Mouse (Mus musculus) intestine, embryonic 16.5 days (tissue): ENCODE measurements around the gene Acbd4. TPM values are rescaled to one million over a fixed set of nuclear protein-coding genes. Genes with fewer than 3 reads are reported as not detected.

Experiments used
- ATAC-seq: fragments of 200-750 bp; cut with Nextera tagmentation; 2 replicates; pipeline ENCODE4 v1.8.0; 2017; ENCODE audit warnings: moderate TSS enrichment, moderate library complexity
- H3K27ac ChIP-seq: fragments of 300-500 bp; sonication (generic); 2 replicates; pipeline ENCODE4 v1.5.1; 2014; ENCODE audit warnings: mild to moderate bottlenecking, low read length
- H3K27me3 ChIP-seq: fragments of 300-500 bp; sonication (generic); replicated peaks from 2 replicates; pipeline ENCODE4 v1.6.1; 2014; ENCODE audit warnings: low read length, control low read depth, mixed read lengths; ENCODE audit not compliant: control insufficient read depth, insufficient read depth
- H3K36me3 ChIP-seq: fragments of 300-500 bp; sonication (generic); 2 replicates; pipeline ENCODE4 v1.6.1; 2014; ENCODE audit warnings: low read length, control low read depth; ENCODE audit not compliant: control insufficient read depth, insufficient read depth
- H3K4me1 ChIP-seq: fragments of 300-500 bp; sonication (generic); 2 replicates; pipeline ENCODE4 v1.6.1; 2014; ENCODE audit warnings: low read length, control low read depth, mixed read lengths; ENCODE audit not compliant: control insufficient read depth, insufficient read depth
- H3K4me2 ChIP-seq: fragments of 300-500 bp; sonication (generic); 2 replicates; pipeline ENCODE4 v1.6.1; 2014; ENCODE audit warnings: low read depth, low read length, control low read depth
- H3K4me3 ChIP-seq: fragments of 300-500 bp; sonication (generic); 2 replicates; pipeline ENCODE4 v1.5.1; 2014; ENCODE audit warnings: mild to moderate bottlenecking, low read length
- H3K9ac ChIP-seq: fragments of 300-500 bp; sonication (generic); 2 replicates; pipeline ENCODE4 v1.6.1; 2014; ENCODE audit warnings: low read depth, low read length
- H3K9me3 ChIP-seq: fragments of 300-500 bp; sonication (generic); 2 replicates; pipeline ENCODE4 v1.6.1; 2016; ENCODE audit warnings: low read length, control low read depth; ENCODE audit not compliant: control insufficient read depth
- WGBS: fragments of 180-500 bp; shearing (Covaris S2); extraction: QIAGEN DNeasy Blood & Tissue Kit; methylation state at CpG from one replicate; pipeline ENCODE4 v1.1.7; 2014; 5-methylcytosine and 5-hydroxymethylcytosine counted together
- polyA plus RNA-seq: library from polyadenylated mRNA; unstranded; fragments of >200 nt; fragmentation: Nextera tagmentation; extraction: Ambion mirVana; gene quantifications from 2 replicates; pipeline ENCODE4 v1.2.1, GENCODE M21; 2015

Gene Acbd4
- polyA plus RNA-seq, 1 experiment from 2014 or later = 30.4 TPM

- Histone ChIP-seq H3K9ac (peak within 1 kb of the TSS; percentile 93), H3K4me2 (peak within 1 kb of the TSS; percentile 79), H3K27ac (peak within 1 kb of the TSS; percentile 94), H3K36me3 (no peaks in the 10 kb centered on the region), H3K27me3 (no peaks in the 10 kb centered on the region), H3K4me3 (peak within 1 kb of the TSS; percentile 69), H3K4me1 (peaks cover 30% of the 10 kb centered on the region), H3K9me3 (no peaks in the 10 kb centered on the region)
- WGBS = under 1% methylated on average over 53 of the region's 53 CpGs
- peak; percentile 92 for ATAC-seq
These were observed 14.7 kb downstream of the Acbd4 start, which contains the start of gene Hexim1 for GRCm38 (mm10) chr11:103116008-103116818. Gene Hexim1, plus strand, starts transcription at chr11:103116231.

GRCm38 (mm10) chr11:103116959-103117590 lies 15.6 kb downstream of the Acbd4 start:
- no peaks in the 10 kb centered on the region for H3K9me3 ChIP-seq
- H3K4me2 ChIP-seq = peak overlapping the region; percentile 79
- peak; percentile 30 for ATAC-seq
- WGBS = under 1% methylated on average over 35 of the region's 35 CpGs
- peaks cover 22% of the 10 kb centered on the region for H3K4me1 ChIP-seq
- H3K36me3 ChIP-seq = no peaks in the 10 kb centered on the region
- peak overlapping the region; percentile 87 for H3K27ac ChIP-seq
- H3K27me3 ChIP-seq = no peaks in the 10 kb centered on the region
- peak overlapping the region; percentile 77 for H3K9ac ChIP-seq
- H3K4me3 ChIP-seq = peak overlapping the region; percentile 69

- Histone ChIP-seq H3K4me3 (peak overlapping the region; percentile 69), H3K9me3 (no peaks in the 10 kb centered on the region), H3K36me3 (no peaks in the 10 kb centered on the region), H3K4me2 (peak overlapping the region; percentile 79), H3K27me3 (no peaks in the 10 kb centered on the region), H3K4me1 (peaks cover 17% of the 10 kb centered on the region), H3K9ac (peak overlapping the region; percentile 77), H3K27ac (peak overlapping the region; percentile 87)
- WGBS = under 1% methylated on average over 38 of the region's 38 CpGs
- no peak for ATAC-seq
These were observed 16.1 kb downstream of the Acbd4 start for GRCm38 (mm10) chr11:103117591-103118009.

- no peak overlapping the region for H3K9ac ChIP-seq
- 85% methylated on average over 2 of the region's 2 CpGs for WGBS
- peak overlapping the region; percentile 79 for H3K4me2 ChIP-seq
- no peak overlapping the region for H3K4me3 ChIP-seq
- no peaks in the 10 kb centered on the region for H3K9me3 ChIP-seq
- no peaks in the 10 kb centered on the region for H3K27me3 ChIP-seq
- H3K27ac ChIP-seq = no peak overlapping the region
- no peak for ATAC-seq
- no peaks in the 10 kb centered on the region for H3K36me3 ChIP-seq
- H3K4me1 ChIP-seq = peaks cover 15% of the 10 kb centered on the region
These were observed 17.4 kb downstream of the Acbd4 start for GRCm38 (mm10) chr11:103118866-103119265.

- H3K36me3 ChIP-seq = no peaks in the 10 kb centered on the region
- 50% methylated on average over 5 of the region's 5 CpGs for WGBS
- ATAC-seq = no peak
These were observed 18.1 kb downstream of the Acbd4 start for GRCm38 (mm10) chr11:103119609-103120008.

GRCm38 (mm10) chr11:103120315-103120714 lies 18.8 kb downstream of the Acbd4 start:
- no peaks in the 10 kb centered on the region for H3K36me3 ChIP-seq
- WGBS = 52% methylated on average over 5 of the region's 5 CpGs
- no peaks in the 10 kb centered on the region for H3K9me3 ChIP-seq
- H3K4me3 ChIP-seq = no peak overlapping the region
- no peak overlapping the region for H3K9ac ChIP-seq
- peaks cover 8% of the 10 kb centered on the region for H3K4me1 ChIP-seq
- no peak overlapping the region for H3K4me2 ChIP-seq
- no peak overlapping the region for H3K27ac ChIP-seq
- no peaks in the 10 kb centered on the region for H3K27me3 ChIP-seq
- no peak for ATAC-seq

More at GRCm38 (mm10) chr11:103119609-103120008, 18.1 kb downstream of the Acbd4 start:
- no peak overlapping the region for H3K4me3 ChIP-seq
- no peaks in the 10 kb centered on the region for H3K27me3 ChIP-seq
- no peak overlapping the region for H3K4me2 ChIP-seq
- H3K9me3 ChIP-seq = no peaks in the 10 kb centered on the region
- no peak overlapping the region for H3K9ac ChIP-seq
- peaks cover 11% of the 10 kb centered on the region for H3K4me1 ChIP-seq
- H3K27ac ChIP-seq = no peak overlapping the region

GRCm38 (mm10) chr11:103131701-103132575 lies 30.5 kb downstream of the Acbd4 start, which contains the start of gene Hexim2:
Gene Hexim2, plus strand, starts transcription at chr11:103132429.
- no peaks in the 10 kb centered on the region for H3K27me3 ChIP-seq
- H3K4me2 ChIP-seq = peak within 1 kb of the TSS; percentile 66
- peak within 1 kb of the TSS; percentile 100 for H3K9ac ChIP-seq
- peak within 1 kb of the TSS; percentile 86 for H3K4me3 ChIP-seq
- peak; percentile 56 for ATAC-seq
- H3K36me3 ChIP-seq = no peaks in the 10 kb centered on the region
- no peaks in the 10 kb centered on the region for H3K9me3 ChIP-seq
- H3K27ac ChIP-seq = peak within 1 kb of the TSS; percentile 97
- under 1% methylated on average over 39 of the region's 39 CpGs for WGBS
- H3K4me1 ChIP-seq = peaks cover 24% of the 10 kb centered on the region

GRCm38 (mm10) chr11:103132576-103133455 lies 31.3 kb downstream of the Acbd4 start:
- Histone ChIP-seq H3K4me2 (peak overlapping the region; percentile 66), H3K9ac (peak overlapping the region; percentile 100), H3K36me3 (no peaks in the 10 kb centered on the region), H3K27ac (peak overlapping the region; percentile 97), H3K4me3 (peak overlapping the region; percentile 86), H3K4me1 (peaks cover 24% of the 10 kb centered on the region), H3K9me3 (no peaks in the 10 kb centered on the region), H3K27me3 (no peaks in the 10 kb centered on the region)
- ATAC-seq = peak; percentile 92
- under 1% methylated on average over 58 of the region's 58 CpGs for WGBS
